Mouse (Mus musculus) CH12.LX (cell line): ENCODE data around the gene Kidins220. TPM values are rescaled to one million over a fixed set of nuclear protein-coding genes. Genes with fewer than 3 reads are reported as not detected.

Source experiments
- DNase-seq: peaks from one replicate; pipeline ENCODE4 v3.0.0-alpha.2; 2013; ENCODE audit errors: extremely low read depth
- H3K27ac ChIP-seq: 2 replicates; pipeline ENCODE4 v1.5.1; 2012; ENCODE audit warnings: low read depth, mild to moderate bottlenecking, control low read depth, moderate library complexity; ENCODE audit not compliant: insufficient read depth
- H3K27me3 ChIP-seq: replicated peaks from 2 replicates; pipeline ENCODE3; 2012; ENCODE audit warnings: inconsistent platforms
- H3K36me3 ChIP-seq, 2 experiments: replicated peaks in 1 of 2; 2 replicates each; pipeline versions ENCODE3 to v1.6.1; 2012; ENCODE audit warnings: inconsistent platforms in 1 of 2, low read length in 1 of 2, mild to moderate bottlenecking in 1 of 2, mixed read lengths in 1 of 2, moderate library complexity in 1 of 2; ENCODE audit not compliant: control insufficient read depth in 1 of 2, insufficient read depth in 1 of 2
- H3K4me1 ChIP-seq, 2 experiments: 2 replicates each; pipeline ENCODE4 v1.6.1; 2012; ENCODE audit warnings: inconsistent platforms in 1 of 2, moderate library complexity in 1 of 2; ENCODE audit not compliant: insufficient read depth in 2 of 2, control insufficient read depth in 1 of 2
- H3K4me2 ChIP-seq: 2 replicates; pipeline ENCODE4 v1.6.1; 2012; ENCODE audit warnings: low read depth, mild to moderate bottlenecking, control low read depth; ENCODE audit not compliant: poor library complexity, insufficient read depth, severe bottlenecking
- H3K4me3 ChIP-seq, 3 experiments: fragments of 150-350 bp in 1 of 3; sonication (generic) in 1 of 3; replicated peaks in 1 of 3; 2 replicates each; pipeline versions ENCODE3 to v1.5.1; 2011 to 2012; ENCODE audit warnings: low read depth in 2 of 3, low read length in 2 of 3, mild to moderate bottlenecking in 2 of 3, moderate library complexity in 2 of 3, control low read depth in 1 of 3, improper control_type of control experiment in 1 of 3, inconsistent platforms in 1 of 3, mixed read lengths in 1 of 3; ENCODE audit not compliant: poor library complexity in 1 of 3
- H3K79me2 ChIP-seq: replicated peaks from 2 replicates; pipeline ENCODE4 v1.6.1; 2012; ENCODE audit warnings: mild to moderate bottlenecking, moderate library complexity; ENCODE audit not compliant: control insufficient read depth, poor library complexity, insufficient read depth, severe bottlenecking; ENCODE audit errors: extremely low read depth
- H3K9ac ChIP-seq: 2 replicates; pipeline ENCODE4 v1.6.1; 2012; ENCODE audit warnings: low read depth, mild to moderate bottlenecking, control low read depth, moderate library complexity; ENCODE audit not compliant: insufficient read depth
- H3K9me3 ChIP-seq: replicated peaks from 2 replicates; pipeline ENCODE3; 2012; ENCODE audit warnings: low read length, inconsistent platforms, mixed read lengths
- BHLHE40 ChIP-seq: IDR thresholded peaks from 2 replicates; pipeline ENCODE4 v1.6.1; 2011; ENCODE audit warnings: mild to moderate bottlenecking, low read depth, low read length, improper control_type of control experiment
- CHD1 ChIP-seq: IDR thresholded peaks from 2 replicates; pipeline ENCODE4 v1.6.1; 2012; ENCODE audit warnings: low read depth, low read length, improper control_type of control experiment, inconsistent platforms
- GABPA ChIP-seq: IDR thresholded peaks from 2 replicates; pipeline ENCODE4 v1.6.1; 2012; ENCODE audit warnings: low read depth, low read length, improper control_type of control experiment, inconsistent platforms; ENCODE audit not compliant: insufficient replicate concordance
- HCFC1 ChIP-seq: IDR thresholded peaks from 2 replicates; pipeline ENCODE4 v1.6.1; 2012; ENCODE audit warnings: low read depth, mild to moderate bottlenecking, inconsistent platforms, low read length, improper control_type of control experiment
- JUN ChIP-seq: IDR thresholded peaks from 2 replicates; pipeline ENCODE4 v1.6.1; 2011; ENCODE audit warnings: low read depth, mild to moderate bottlenecking, low read length, improper control_type of control experiment, moderate library complexity; ENCODE audit not compliant: insufficient read depth
- JUND ChIP-seq: conservative IDR thresholded peaks from 2 replicates; pipeline ENCODE4 v1.6.1; 2011; ENCODE audit warnings: low read depth, low read length, improper control_type of control experiment
- KAT2A ChIP-seq: IDR thresholded peaks from 2 replicates; pipeline ENCODE4 v1.6.1; 2012; ENCODE audit warnings: low read length, improper control_type of control experiment, inconsistent platforms; ENCODE audit not compliant: insufficient replicate concordance
- MAFK ChIP-seq: IDR thresholded peaks from 2 replicates; pipeline ENCODE4 v1.6.1; 2011; ENCODE audit warnings: low read length, improper control_type of control experiment; ENCODE audit not compliant: insufficient replicate concordance
- MYC ChIP-seq: IDR thresholded peaks from 2 replicates; pipeline ENCODE4 v1.6.1; 2011; ENCODE audit warnings: low read depth, mild to moderate bottlenecking, improper control_type of control experiment, low read length
- PAX5 ChIP-seq: IDR thresholded peaks from 2 replicates; pipeline ENCODE4 v1.6.1; 2012; ENCODE audit warnings: low read length, inconsistent platforms, mixed read lengths
- POLR2AphosphoS2 ChIP-seq: IDR thresholded peaks from 2 replicates; pipeline ENCODE4 v1.6.1; 2011; ENCODE audit warnings: low read depth, low read length, improper control_type of control experiment
- SIN3A ChIP-seq: IDR thresholded peaks from 2 replicates; pipeline ENCODE4 v1.6.1; 2012; ENCODE audit warnings: low read length, improper control_type of control experiment, inconsistent platforms
- TCF12 ChIP-seq: IDR thresholded peaks from 2 replicates; pipeline ENCODE4 v1.6.1; 2014; ENCODE audit warnings: low read depth, mild to moderate bottlenecking, inconsistent platforms, low read length, improper control_type of control experiment
- UBTF ChIP-seq: IDR thresholded peaks from 2 replicates; pipeline ENCODE4 v1.6.1; 2012; ENCODE audit warnings: low read depth, mild to moderate bottlenecking, inconsistent platforms, low read length, improper control_type of control experiment, moderate library complexity
- USF2 ChIP-seq: conservative IDR thresholded peaks from 2 replicates; pipeline ENCODE4 v1.6.1; 2011; ENCODE audit warnings: low read depth, low read length, improper control_type of control experiment
- ZC3H11A ChIP-seq: IDR thresholded peaks from 2 replicates; pipeline ENCODE4 v1.6.1; 2012; ENCODE audit warnings: low read depth, mild to moderate bottlenecking, inconsistent platforms, low read length, improper control_type of control experiment
- ZKSCAN1 ChIP-seq: IDR thresholded peaks from 2 replicates; pipeline ENCODE4 v1.6.1; 2012; ENCODE audit warnings: low read depth, inconsistent platforms, low read length, improper control_type of control experiment, borderline replicate concordance
- dilution Hi-C: fragments of 300-500 bp; cut with MboI; formaldehyde crosslinking; loops from 2 replicates; pipeline ENCODE4 v1.14.3; 2020; ENCODE audit warnings: low sequenced_read_pairs; ENCODE audit not compliant: extremely low pct_unique_long_range_greater_than_20kb, extremely low pct_ligation_motif_present
- in situ Hi-C: fragments of 300-500 bp; cut with MboI; formaldehyde crosslinking; loops from 3 replicates; pipeline ENCODE4 v1.14.3; 2019; ENCODE audit warnings: low sequenced_read_pairs, low pct_ligation_motif_present, low pct_unique_long_range_greater_than_20kb, mixed read lengths
- polyA plus RNA-seq: library from polyadenylated mRNA; unstranded; fragments of >175 nt; gene quantifications from 2 replicates; pipeline ENCODE4 v1.2.1, GENCODE M21; 2012; ENCODE audit warnings: low read depth; ENCODE audit not compliant: insufficient read length
- total RNA-seq, 2 experiments: library from RNA; depleted of rRNA; stranded (reverse); fragments of 300-350 nt in 1 of 2; fragments of >200 nt in 1 of 2; gene quantifications; 2 replicates each; pipeline ENCODE4 v1.2.3; 2012 to 2014

Kidins220 gene
- total and polyA plus RNA-seq, 3 experiments, result 32.4 to 47.8 (median 39.4) TPM

- dilution Hi-C loops, result no loop called here
- H3K9me3 ChIP-seq, result peaks cover 6% of the 10 kb centered on the region
- no peak overlapping the region for H3K9ac ChIP-seq
- no peaks in the 10 kb centered on the region for H3K79me2 ChIP-seq
- no peak for DNase-seq
- no peaks in the 10 kb centered on the region for H3K36me3 ChIP-seq
- no peak overlapping the region for H3K4me3 ChIP-seq
- TF ChIP-seq HCFC1 (no peak), GABPA (no peak), ZKSCAN1 (no peak), MAFK (no peak), USF2 (no peak), JUN (no peak), POLR2AphosphoS2 (no peak), UBTF (no peak), ZC3H11A (no peak), CHD1 (no peak), KAT2A (no peak)
- H3K4me1 ChIP-seq, result peaks cover 0 to 8% of the 10 kb centered on the region in 2 experiments; a peak in 2 of 4 replicates
- in situ Hi-C loops, result no loop called here
- H3K27ac ChIP-seq, result no peak overlapping the region
- peaks cover 15% of the 10 kb centered on the region for H3K27me3 ChIP-seq
- no peak overlapping the region for H3K4me2 ChIP-seq
These were observed 129.2 kb downstream of the Kidins220 start for GRCm38 (mm10) chr12:25103911-25104310.

- Histone ChIP-seq H3K9me3 (peaks cover 6% of the 10 kb centered on the region), H3K27ac (no peak overlapping the region), H3K36me3 (no peaks in the 10 kb centered on the region), H3K9ac (no peak overlapping the region), H3K79me2 (no peaks in the 10 kb centered on the region), H3K4me2 (no peak overlapping the region), H3K4me1 (peaks cover 0 to 2% of the 10 kb centered on the region in 2 experiments; a peak in 2 of 4 replicates), H3K27me3 (peaks cover 10% of the 10 kb centered on the region), H3K4me3 (no peak overlapping the region)
- dilution Hi-C loops, result no loop called here
- in situ Hi-C loops, result no loop called here
- no peak for DNase-seq
- TF ChIP-seq JUND (no peak), JUN (no peak), TCF12 (no peak), SIN3A (no peak), POLR2AphosphoS2 (no peak), MYC (no peak), BHLHE40 (no peak), PAX5 (no peak)
These were observed 129.8 kb downstream of the Kidins220 start for GRCm38 (mm10) chr12:25104541-25104940.
